Mouse (Mus musculus) cortical plate, adult 2 months (tissue): ENCODE measurements around the gene 1700021F07Rik. TPM values are rescaled to one million over a fixed set of nuclear protein-coding genes. Genes with fewer than 3 reads are reported as not detected.

Source experiments
- H3K27ac ChIP-seq: fragments of 200-500 bp; 2 replicates; pipeline ENCODE4 v1.5.1; 2012; ENCODE audit warnings: low read length, control low read depth, inconsistent platforms; ENCODE audit not compliant: insufficient read depth
- H3K4me1 ChIP-seq: fragments of 200-500 bp; 2 replicates; pipeline ENCODE4 v1.6.1; 2011; ENCODE audit warnings: low read length; ENCODE audit not compliant: control insufficient read depth, insufficient read depth
- H3K4me3 ChIP-seq: fragments of 200-500 bp; 2 replicates; pipeline ENCODE4 v1.5.1; 2011; ENCODE audit warnings: mild to moderate bottlenecking, low read length, control low read depth; ENCODE audit not compliant: insufficient read depth
- CTCF ChIP-seq: fragments of 200-500 bp; IDR thresholded peaks from 2 replicates; pipeline ENCODE4 v1.5.1; 2011; ENCODE audit warnings: mild to moderate bottlenecking, control low read depth, low read length; ENCODE audit not compliant: insufficient read depth; ENCODE audit errors: extremely low read depth
- POLR2A ChIP-seq: fragments of 200-500 bp; IDR thresholded peaks from 2 replicates; pipeline ENCODE4 v1.6.1; 2011; ENCODE audit warnings: mild to moderate bottlenecking, low read length, control low read depth; ENCODE audit not compliant: insufficient read depth; ENCODE audit errors: extremely low read depth
- polyA plus RNA-seq: library from polyadenylated mRNA; depleted of rRNA; stranded (reverse); fragments of >200 nt; gene quantifications from 2 replicates; pipeline ENCODE4 v1.2.3, GENCODE M21; 2012; rRNA removed

The 1700021F07Rik gene
- polyA plus RNA-seq, 1 experiment: not detected

- H3K4me3 ChIP-seq: no peak overlapping the region
- TF ChIP-seq POLR2A (no peak), CTCF (peak; percentile 92)
- no peak overlapping the region for H3K27ac ChIP-seq
- H3K4me1 ChIP-seq: no peaks in the 10 kb centered on the region
Observed at GRCm38 (mm10) chr2:173561851-173562442, 39.6 kb downstream of the 1700021F07Rik start.

- TF ChIP-seq CTCF: peak; percentile 45
- TF ChIP-seq POLR2A: no peak
- Histone ChIP-seq H3K27ac (no peak overlapping the region), H3K4me3 (no peak overlapping the region), H3K4me1 (no peaks in the 10 kb centered on the region)
Observed at GRCm38 (mm10) chr2:173563336-173563735, 41.0 kb downstream of the 1700021F07Rik start.

DNA sequence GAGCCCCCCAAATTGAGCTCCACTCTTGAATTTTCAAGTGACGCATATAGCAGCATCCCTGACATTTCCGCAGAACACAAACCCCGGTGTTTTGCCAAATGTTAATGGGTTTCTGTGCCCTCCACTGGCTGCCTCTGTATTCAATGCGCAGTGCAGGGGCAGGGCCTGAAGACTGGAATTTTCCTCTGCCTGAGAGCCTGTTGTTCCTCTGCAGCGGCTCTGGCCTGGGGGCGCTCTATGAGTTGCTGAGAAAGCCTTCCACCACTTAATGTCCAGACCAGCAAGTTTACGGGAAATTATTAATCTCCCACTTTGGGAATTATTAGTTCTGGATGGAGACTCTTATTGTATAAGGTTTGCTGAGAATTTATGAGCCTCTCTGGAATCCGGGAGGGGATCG lies 41.8 kb downstream of the 1700021F07Rik start:
- Histone ChIP-seq H3K4me1 (no peaks in the 10 kb centered on the region), H3K27ac (no peak overlapping the region), H3K4me3 (no peak overlapping the region)
- TF ChIP-seq POLR2A (no peak), CTCF (no peak)

Other genes with a start within 250 kb of the 1700021F07Rik start
- gene Pmepa1, start 246.1 kb upstream of the 1700021F07Rik start, polyA plus RNA-seq: 39.8 and 42.3 TPM in 2 replicates
- not detected in 2 replicates for gene Ankrd60, start 55.8 kb downstream of the 1700021F07Rik start, polyA plus RNA-seq
- gene Rab22a, start 137.2 kb downstream of the 1700021F07Rik start, polyA plus RNA-seq: 16.7 and 17.1 TPM in 2 replicates
- not detected in 2 replicates for gene 1700010B08Rik, start 196.8 kb downstream of the 1700021F07Rik start, polyA plus RNA-seq
- 55.5 and 58.5 TPM in 2 replicates for gene Vapb, start 214.9 kb downstream of the 1700021F07Rik start, polyA plus RNA-seq